Mouse (Mus musculus) heart, embryonic 11.5 days (tissue): Measurements from ENCODE around the gene Zc3h7b. TPM values are rescaled to one million over a fixed set of nuclear protein-coding genes. Genes with fewer than 3 reads are reported as not detected.
A peak's percentile ranks its signal among the peaks of the same experiment; 100 is the strongest.

Experiments used
- ATAC-seq: fragments of 200-750 bp; cut with Nextera tagmentation; replicated peaks from 2 replicates; pipeline ENCODE4 v1.8.0; 2017; ENCODE audit warnings: moderate library complexity; ENCODE audit not compliant: insufficient number of reproducible peaks, low FRiP score, low TSS enrichment
- H3K27ac ChIP-seq: fragments of 300-500 bp; sonication (generic); 2 replicates; pipeline ENCODE4 v1.5.1; 2014; ENCODE audit warnings: mild to moderate bottlenecking, low read depth, low read length
- H3K27me3 ChIP-seq: fragments of 300-500 bp; sonication (generic); 2 replicates; pipeline ENCODE4 v1.6.1; 2014; ENCODE audit warnings: mild to moderate bottlenecking, low read length, mixed read lengths; ENCODE audit not compliant: control insufficient read depth, insufficient read depth
- H3K36me3 ChIP-seq: fragments of 300-500 bp; sonication (generic); 2 replicates; pipeline ENCODE4 v1.6.1; 2014; ENCODE audit warnings: mild to moderate bottlenecking, low read length, moderate library complexity, mixed read lengths; ENCODE audit not compliant: control insufficient read depth, insufficient read depth
- H3K4me1 ChIP-seq: fragments of 300-500 bp; sonication (generic); 2 replicates; pipeline ENCODE4 v1.6.1; 2014; ENCODE audit warnings: low read length; ENCODE audit not compliant: control insufficient read depth, insufficient read depth
- H3K4me2 ChIP-seq: fragments of 300-500 bp; sonication (generic); 2 replicates; pipeline ENCODE4 v1.6.1; 2014; ENCODE audit warnings: mild to moderate bottlenecking, moderate library complexity
- H3K4me3 ChIP-seq: fragments of 300-500 bp; sonication (generic); 2 replicates; pipeline ENCODE4 v1.5.1; 2014; ENCODE audit warnings: low read depth, low read length
- H3K9ac ChIP-seq: fragments of 300-500 bp; sonication (generic); 2 replicates; pipeline ENCODE4 v1.6.1; 2014; ENCODE audit warnings: mild to moderate bottlenecking, low read depth, low read length, moderate library complexity
- H3K9me3 ChIP-seq: fragments of 300-500 bp; sonication (generic); replicated peaks from 2 replicates; pipeline ENCODE4 v1.6.1; 2016; ENCODE audit warnings: low read length; ENCODE audit not compliant: control insufficient read depth
- WGBS: fragments of 180-500 bp; shearing (Covaris S2); extraction: QIAGEN DNeasy Blood & Tissue Kit; methylation state at CpG from one replicate; pipeline ENCODE4 v1.1.7; 2014; ENCODE audit not compliant: insufficient replicate concordance; 5-methylcytosine and 5-hydroxymethylcytosine counted together
- polyA plus RNA-seq: library from polyadenylated mRNA; unstranded; fragments of >200 nt; fragmentation: Nextera tagmentation; extraction: Ambion mirVana; gene quantifications from 2 replicates; pipeline ENCODE4 v1.2.1, GENCODE M21; 2014

The Zc3h7b gene
- polyA plus RNA-seq, 1 experiment from 2014 or later: 36.8 TPM

- ATAC-seq: no peak
- no peak overlapping the region for H3K9ac ChIP-seq
- no peaks in the 10 kb centered on the region for H3K36me3 ChIP-seq
- 52% methylated on average over 4 of the region's 4 CpGs for WGBS
- H3K4me2 ChIP-seq: peak overlapping the region; percentile 67
- no peak overlapping the region for H3K27ac ChIP-seq
- H3K9me3 ChIP-seq: no peaks in the 10 kb centered on the region
- H3K27me3 ChIP-seq: no peaks in the 10 kb centered on the region
- H3K4me1 ChIP-seq: peaks cover 29% of the 10 kb centered on the region
- H3K4me3 ChIP-seq: no peak overlapping the region
These were observed 58.6 kb downstream of the Zc3h7b start for GRCm38 (mm10) chr15:81803425-81803951.

DNA sequence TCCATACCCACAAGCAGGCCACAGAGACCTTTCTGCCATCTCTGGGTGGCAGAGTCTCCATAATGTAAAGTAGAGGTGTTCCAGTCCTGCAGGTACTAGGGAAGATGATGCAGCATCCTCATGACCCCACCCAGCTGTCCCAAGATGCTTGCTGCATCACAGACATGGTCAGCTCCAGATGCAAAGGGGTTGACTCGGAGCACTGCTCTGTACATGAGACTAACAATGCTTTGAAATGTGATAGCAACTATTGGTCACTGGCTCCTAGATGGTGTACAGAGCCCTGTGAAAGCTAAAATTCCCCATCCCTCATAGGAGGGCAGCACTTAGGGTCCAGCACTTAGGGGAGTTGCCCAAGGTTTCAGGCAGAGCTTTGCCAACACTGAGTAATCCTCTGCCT is 59.3 kb downstream of the Zc3h7b start:
- Histone ChIP-seq H3K27me3 (no peaks in the 10 kb centered on the region), H3K4me3 (no peak overlapping the region), H3K36me3 (no peaks in the 10 kb centered on the region), H3K4me2 (no peak overlapping the region), H3K27ac (no peak overlapping the region), H3K4me1 (peaks cover 29% of the 10 kb centered on the region), H3K9ac (no peak overlapping the region; the same call in 1 of the 2 replicates), H3K9me3 (no peaks in the 10 kb centered on the region)
- no peak for ATAC-seq
- 52% methylated on average over 1 of the region's 1 CpGs for WGBS

DNA sequence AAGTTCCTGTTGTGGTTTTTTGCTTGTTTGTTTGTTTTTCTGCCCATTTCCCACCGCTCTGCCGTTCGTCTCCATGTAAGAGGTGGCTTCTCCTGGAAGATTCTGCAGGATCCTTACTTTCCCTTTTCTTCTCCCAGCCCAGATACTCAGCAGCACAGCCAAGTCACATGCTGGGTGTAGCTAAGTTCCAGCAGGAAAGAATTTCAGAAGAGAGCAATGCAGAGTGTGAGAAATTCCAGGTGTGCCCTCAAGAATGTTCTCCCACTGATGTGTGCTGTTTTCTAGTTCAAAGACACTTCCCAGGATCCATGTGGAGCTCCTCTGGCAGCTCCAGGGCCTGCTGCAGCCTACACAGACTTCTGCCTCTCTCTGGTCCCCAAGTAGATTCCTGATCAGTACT is 60.0 kb downstream of the Zc3h7b start:
- Histone ChIP-seq H3K9me3 (no peaks in the 10 kb centered on the region), H3K4me3 (no peak overlapping the region), H3K4me2 (no peak overlapping the region), H3K27ac (no peak overlapping the region), H3K36me3 (no peaks in the 10 kb centered on the region), H3K27me3 (no peaks in the 10 kb centered on the region), H3K4me1 (peaks cover 36% of the 10 kb centered on the region), H3K9ac (no peak overlapping the region; the same call in 1 of the 2 replicates)
- no peak for ATAC-seq
- 70% methylated on average over 3 of the region's 3 CpGs for WGBS

DNA sequence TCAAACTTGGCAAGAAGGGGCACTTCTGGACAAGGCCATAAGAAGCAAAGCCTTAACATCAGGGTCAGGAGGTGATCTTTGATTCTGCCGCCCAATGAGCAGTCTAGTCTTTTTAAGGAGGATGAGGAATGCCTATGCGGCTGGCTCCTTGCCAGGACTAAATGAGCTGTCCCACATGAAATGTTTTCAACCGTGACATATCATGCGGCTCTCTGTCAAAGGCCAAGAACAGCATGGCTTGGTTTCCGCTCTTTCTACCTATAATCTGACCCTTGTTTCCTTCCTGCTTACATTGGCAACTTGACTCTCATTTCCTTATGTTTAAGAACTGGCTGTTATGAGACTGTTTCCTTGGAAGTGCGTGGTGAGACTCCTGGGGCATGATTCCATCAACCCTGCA is 60.8 kb downstream of the Zc3h7b start:
- H3K4me2 ChIP-seq: no peak overlapping the region
- peaks cover 40% of the 10 kb centered on the region for H3K4me1 ChIP-seq
- 0 out of 2 replicates have a peak overlapping the region, but pooled peaks have one; percentile 6 for H3K9ac ChIP-seq
- no peak overlapping the region for H3K4me3 ChIP-seq
- no peaks in the 10 kb centered on the region for H3K9me3 ChIP-seq
- H3K27ac ChIP-seq: no peak overlapping the region
- H3K27me3 ChIP-seq: no peaks in the 10 kb centered on the region
- ATAC-seq: no peak
- WGBS: 53% methylated on average over 6 of the region's 6 CpGs
- no peaks in the 10 kb centered on the region for H3K36me3 ChIP-seq

DNA sequence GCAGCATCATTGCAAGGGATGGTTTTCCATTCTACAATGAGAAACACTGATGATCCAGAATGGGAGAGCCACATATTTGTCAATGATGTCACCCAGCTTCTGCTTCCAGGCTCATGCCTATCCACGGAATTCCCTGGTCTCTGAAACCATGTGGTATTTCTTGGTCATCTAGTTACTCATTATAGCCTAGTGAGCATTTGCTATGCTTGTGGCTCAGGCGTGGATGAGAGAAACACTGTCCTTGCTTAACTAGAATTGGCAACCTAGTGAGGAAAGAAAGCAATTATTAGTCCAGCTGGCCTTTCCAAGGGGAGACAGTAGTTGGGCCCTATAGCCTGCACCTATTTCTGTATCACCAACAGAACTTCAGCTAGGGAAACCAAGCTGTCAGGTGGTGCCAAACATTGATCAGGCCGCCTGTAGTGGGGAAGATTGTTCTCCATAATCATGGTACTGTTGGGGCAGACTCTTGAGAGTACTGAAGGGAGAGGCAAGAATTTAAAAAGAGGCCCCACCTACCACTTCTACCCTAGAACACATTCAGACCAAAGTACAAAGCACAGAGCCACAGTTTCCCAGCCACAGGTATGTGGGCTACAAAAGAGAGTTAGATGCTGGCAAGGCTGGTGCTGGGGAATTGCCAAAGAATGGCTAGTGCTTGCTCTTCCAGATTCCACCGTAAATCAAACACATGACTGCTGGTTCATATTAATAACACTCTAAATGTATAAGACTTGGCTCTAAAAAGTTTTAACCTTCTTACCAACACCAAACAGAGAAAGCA is 62.0 kb downstream of the Zc3h7b start:
- no peak overlapping the region for H3K27ac ChIP-seq
- H3K36me3 ChIP-seq: no peaks in the 10 kb centered on the region
- H3K4me3 ChIP-seq: no peak overlapping the region
- H3K27me3 ChIP-seq: no peaks in the 10 kb centered on the region
- H3K4me1 ChIP-seq: peaks cover 40% of the 10 kb centered on the region
- H3K9me3 ChIP-seq: no peaks in the 10 kb centered on the region
- WGBS: 72% methylated on average over 4 of the region's 4 CpGs
- H3K4me2 ChIP-seq: no peak overlapping the region
- no peak overlapping the region for H3K9ac ChIP-seq
- no peak for ATAC-seq

- no peak overlapping the region for H3K4me2 ChIP-seq
These were observed 63.9 kb downstream of the Zc3h7b start for GRCm38 (mm10) chr15:81808799-81809198.

GRCm38 (mm10) chr15:81809550-81809949 is 64.7 kb downstream of the Zc3h7b start:
- no peak for ATAC-seq
- Histone ChIP-seq H3K4me2 (peak overlapping the region; percentile 91), H3K36me3 (no peaks in the 10 kb centered on the region), H3K4me3 (peak overlapping the region; percentile 75), H3K9me3 (no peaks in the 10 kb centered on the region), H3K27me3 (no peaks in the 10 kb centered on the region), H3K4me1 (peaks cover 37% of the 10 kb centered on the region), H3K27ac (peak overlapping the region; percentile 81), H3K9ac (0 out of 2 replicates have a peak overlapping the region, but pooled peaks have one; percentile 74)
- 42% methylated on average over 1 of the region's 1 CpGs for WGBS

More at GRCm38 (mm10) chr15:81808799-81809198, 63.9 kb downstream of the Zc3h7b start:
- Histone ChIP-seq H3K27ac (no peak overlapping the region), H3K4me1 (peaks cover 37% of the 10 kb centered on the region), H3K36me3 (no peaks in the 10 kb centered on the region), H3K27me3 (no peaks in the 10 kb centered on the region), H3K4me3 (no peak overlapping the region), H3K9me3 (no peaks in the 10 kb centered on the region), H3K9ac (0 out of 2 replicates have a peak overlapping the region, but pooled peaks have one; percentile 3)
- ATAC-seq: no peak
- WGBS: 71% methylated on average over 2 of the region's 2 CpGs

DNA sequence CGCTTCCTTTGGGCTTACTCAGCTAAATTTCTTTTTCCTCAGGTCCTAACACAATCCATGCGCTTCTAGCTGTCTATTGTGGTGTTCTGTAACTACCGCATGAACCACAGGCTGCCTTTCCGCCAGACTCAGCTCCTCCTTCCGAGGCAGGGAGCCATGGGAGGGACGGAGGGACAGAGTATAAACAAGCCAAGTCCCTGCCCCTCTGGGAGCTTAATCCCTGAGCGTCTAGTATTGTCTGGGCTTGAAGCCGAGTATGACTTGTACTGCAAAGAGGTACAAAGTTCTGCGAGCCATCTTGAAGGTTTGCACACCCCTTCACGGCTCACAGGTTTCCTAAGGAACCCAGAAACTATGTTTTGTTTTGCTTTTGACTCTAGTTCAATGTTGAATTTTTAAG is 65.3 kb downstream of the Zc3h7b start:
- no peak for ATAC-seq
- WGBS: under 1% methylated on average over 10 of the region's 10 CpGs
- H3K27ac ChIP-seq: peak overlapping the region; percentile 81
- H3K4me2 ChIP-seq: peak overlapping the region; percentile 91
- peak overlapping the region; percentile 74 for H3K9ac ChIP-seq
- no peaks in the 10 kb centered on the region for H3K36me3 ChIP-seq
- peak overlapping the region; percentile 75 for H3K4me3 ChIP-seq
- H3K27me3 ChIP-seq: no peaks in the 10 kb centered on the region
- no peaks in the 10 kb centered on the region for H3K9me3 ChIP-seq
- H3K4me1 ChIP-seq: peaks cover 32% of the 10 kb centered on the region
